Mouse (Mus musculus): Measurements from ENCODE around the gene Glcci1.
"Not testable (repeated sequence)": the region's sequence is repeated elsewhere in the genome, so short reads cannot be mapped to it uniquely, and the experiment has no call there.

The Glcci1 gene

GRCm38 (mm10) chr6:8495109-8495826, 14.1 kb upstream of the Glcci1 start:
- no peak for DNase-seq (ENCODE audit: low spot score in 2 of 2)

- no peak for DNase-seq (ENCODE audit: low spot score in 2 of 2)
Measured at GRCm38 (mm10) chr6:8495827-8496222, 13.6 kb upstream of the Glcci1 start.

GRCm38 (mm10) chr6:8497234-8497867, 12.0 kb upstream of the Glcci1 start:
- no peak for DNase-seq (ENCODE audit: low spot score in 2 of 2)

- DNase-seq (ENCODE audit: low spot score in 2 of 2), result no peak
Measured at GRCm38 (mm10) chr6:8497868-8498257, 11.5 kb upstream of the Glcci1 start.

GRCm38 (mm10) chr6:8498961-8499360, 10.4 kb upstream of the Glcci1 start:
- DNase-seq (ENCODE audit: low spot score in 2 of 2), result no peak

- DNase-seq (ENCODE audit: low spot score in 2 of 2), result no peak
Measured at GRCm38 (mm10) chr6:8503953-8504352, 5.4 kb upstream of the Glcci1 start.

GRCm38 (mm10) chr6:8504521-8505228, 4.7 kb upstream of the Glcci1 start:
- no peak for DNase-seq (ENCODE audit: low spot score in 2 of 2)

- no peak for DNase-seq (ENCODE audit: low spot score in 2 of 2)
Measured at GRCm38 (mm10) chr6:8506631-8507030, 2.8 kb upstream of the Glcci1 start.

- peak; percentile 99 for DNase-seq (ENCODE audit: low spot score in 2 of 2)
Measured at GRCm38 (mm10) chr6:8508883-8509536, 390 bp upstream of the Glcci1 start.

GRCm38 (mm10) chr6:8509961-8510863, 812 bp downstream of the Glcci1 start:
- DNase-seq (ENCODE audit: low spot score in 2 of 2), result peak in 1 of 2 experiments; percentile 31

GRCm38 (mm10) chr6:8510864-8511428, 1.5 kb downstream of the Glcci1 start:
- no peak for DNase-seq (ENCODE audit: low spot score in 2 of 2)

- no peak for DNase-seq (ENCODE audit: low spot score in 2 of 2)
Measured at GRCm38 (mm10) chr6:8511447-8511846, 2.0 kb downstream of the Glcci1 start.

GRCm38 (mm10) chr6:8512416-8512815, 3.0 kb downstream of the Glcci1 start:
- DNase-seq (ENCODE audit: low spot score in 2 of 2), result no peak

- no peak for DNase-seq (ENCODE audit: low spot score in 2 of 2)
Measured at GRCm38 (mm10) chr6:8519687-8520086, 10.3 kb downstream of the Glcci1 start.

- no peak for DNase-seq (ENCODE audit: low spot score in 2 of 2)
Measured at GRCm38 (mm10) chr6:8521231-8521630, 11.8 kb downstream of the Glcci1 start.

GRCm38 (mm10) chr6:8524717-8525116, 15.3 kb downstream of the Glcci1 start:
- DNase-seq (ENCODE audit: low spot score in 2 of 2), result no peak

GRCm38 (mm10) chr6:8531104-8531894, 21.9 kb downstream of the Glcci1 start:
- DNase-seq (ENCODE audit: low spot score in 2 of 2), result no peak

- no peak for DNase-seq (ENCODE audit: low spot score in 2 of 2)
Measured at GRCm38 (mm10) chr6:8536944-8537343, 27.5 kb downstream of the Glcci1 start.

GRCm38 (mm10) chr6:8541531-8541930, 32.1 kb downstream of the Glcci1 start:
- not testable (repeated sequence) for DNase-seq (ENCODE audit: low spot score in 2 of 2)

- no peak for DNase-seq (ENCODE audit: low spot score in 2 of 2)
Measured at GRCm38 (mm10) chr6:8544822-8545221, 35.4 kb downstream of the Glcci1 start.
